Mouse (Mus musculus) hindbrain, postnatal 0 days (tissue): ENCODE data around the gene Prkcz. TPM values are rescaled to one million over a fixed set of nuclear protein-coding genes. Genes with fewer than 3 reads are reported as not detected.

Experiments used
- ATAC-seq: fragments of 200-750 bp; cut with Nextera tagmentation; 2 replicates; pipeline ENCODE4 v1.8.0; 2017; ENCODE audit warnings: mild to moderate bottlenecking, moderate TSS enrichment, moderate library complexity
- DNase-seq: peaks from one replicate; pipeline ENCODE4 v3.0.0-alpha.2; 2015; ENCODE audit warnings: low spot score
- H3K27ac ChIP-seq: fragments of 300-500 bp; sonication (generic); 2 replicates; pipeline ENCODE4 v1.5.1; 2014; ENCODE audit warnings: mild to moderate bottlenecking
- H3K27me3 ChIP-seq: fragments of 300-500 bp; sonication (generic); 2 replicates; pipeline ENCODE4 v1.6.1; 2014; ENCODE audit warnings: low read length, mixed read lengths; ENCODE audit not compliant: insufficient read depth
- H3K36me3 ChIP-seq: fragments of 300-500 bp; sonication (generic); 2 replicates; pipeline ENCODE4 v1.6.1; 2014; ENCODE audit warnings: low read length, mixed read lengths; ENCODE audit not compliant: insufficient read depth
- H3K4me1 ChIP-seq: fragments of 300-500 bp; sonication (generic); 2 replicates; pipeline ENCODE4 v1.6.1; 2014; ENCODE audit warnings: antibody characterized with exemption, low read length, mixed read lengths; ENCODE audit not compliant: insufficient read depth
- H3K4me2 ChIP-seq: fragments of 300-500 bp; sonication (generic); 2 replicates; pipeline ENCODE4 v1.6.1; 2014; ENCODE audit warnings: low read depth, mild to moderate bottlenecking, low read length, moderate library complexity, mixed read lengths
- H3K4me3 ChIP-seq: fragments of 300-500 bp; sonication (generic); 2 replicates; pipeline ENCODE4 v1.5.1; 2014; ENCODE audit warnings: low read length
- H3K9ac ChIP-seq: fragments of 300-500 bp; sonication (generic); replicated peaks from 2 replicates; pipeline ENCODE4 v1.6.1; 2014; ENCODE audit warnings: mild to moderate bottlenecking, low read length, moderate library complexity, mixed read lengths
- H3K9me3 ChIP-seq: fragments of 300-500 bp; sonication (generic); 2 replicates; pipeline ENCODE4 v1.6.1; 2016; ENCODE audit warnings: low read length, mixed read lengths
- CTCF ChIP-seq: IDR thresholded peaks from 2 replicates; pipeline ENCODE4 v1.5.1; 2016; ENCODE audit warnings: antibody characterized with exemption, control low read depth, low read depth
- WGBS: fragments of 180-500 bp; shearing (Covaris S2); extraction: QIAGEN DNeasy Blood & Tissue Kit; methylation state at CpG from one replicate; pipeline ENCODE4 v1.1.7; 2014; 5-methylcytosine and 5-hydroxymethylcytosine counted together
- polyA plus RNA-seq: library from polyadenylated mRNA; unstranded; fragments of >200 nt; fragmentation: Nextera tagmentation; extraction: Ambion mirVana; gene quantifications from 2 replicates; pipeline ENCODE4 v1.2.1, GENCODE M21; 2015
- total RNA-seq: library from RNA; depleted of rRNA; stranded (reverse); fragments of >200 nt; gene quantifications from 2 replicates; pipeline ENCODE4 v1.2.3, GENCODE M21; 2014

The Prkcz gene
- total and polyA plus RNA-seq, 2 experiments from 2014 or later, result 84.2 to 85.1 TPM

- Histone ChIP-seq H3K4me2 (peak overlapping the region; percentile 32), H3K9ac (peak overlapping the region; percentile 35; the same call in 1 of the 2 replicates), H3K4me3 (no peak overlapping the region), H3K27me3 (no peaks in the 10 kb centered on the region), H3K4me1 (peaks cover 32% of the 10 kb centered on the region), H3K27ac (peak overlapping the region; percentile 92), H3K36me3 (no peaks in the 10 kb centered on the region), H3K9me3 (no peaks in the 10 kb centered on the region)
- TF ChIP-seq CTCF, result no peak
- 51% methylated on average over 8 of the region's 8 CpGs for WGBS
- DNase-seq (no peak), ATAC-seq (no peak; the same call in none of the 2 replicates)
These were observed 126.5 kb downstream of the Prkcz start for GRCm38 (mm10) chr4:155234371-155235310.

- Histone ChIP-seq H3K27me3 (no peaks in the 10 kb centered on the region), H3K27ac (peak overlapping the region; percentile 92), H3K4me1 (peaks cover 32% of the 10 kb centered on the region), H3K4me2 (no peak overlapping the region), H3K9ac (0 out of 2 replicates have a peak overlapping the region, but pooled peaks have one; percentile 35), H3K9me3 (no peaks in the 10 kb centered on the region), H3K36me3 (no peaks in the 10 kb centered on the region), H3K4me3 (no peak overlapping the region)
- 0 out of 2 replicates have a peak, but pooled peaks have one; percentile 3 for TF ChIP-seq CTCF
- ATAC-seq (peak; percentile 52; the same call in 1 of the 2 replicates), DNase-seq (peak; percentile 59)
- WGBS, result 15% methylated on average over 10 of the region's 10 CpGs
These were observed 127.3 kb downstream of the Prkcz start for GRCm38 (mm10) chr4:155233878-155234277.

GRCm38 (mm10) chr4:155228461-155228860 lies 132.7 kb downstream of the Prkcz start:
- no peaks in the 10 kb centered on the region for H3K9me3 ChIP-seq
- TF ChIP-seq CTCF, result no peak
- no peaks in the 10 kb centered on the region for H3K27me3 ChIP-seq
- H3K27ac ChIP-seq, result no peak overlapping the region
- H3K4me2 ChIP-seq, result no peak overlapping the region
- no peak for ATAC-seq
- no peak for DNase-seq
- H3K36me3 ChIP-seq, result no peaks in the 10 kb centered on the region
- no peak overlapping the region for H3K4me3 ChIP-seq
- H3K4me1 ChIP-seq, result peaks cover 2% of the 10 kb centered on the region; the same call in 1 of the 2 replicates
- no peak overlapping the region for H3K9ac ChIP-seq
- 85% methylated on average over 5 of the region's 5 CpGs for WGBS

- 89% methylated on average over 4 of the region's 4 CpGs for WGBS
- DNase-seq, result no peak
- Histone ChIP-seq H3K36me3 (no peaks in the 10 kb centered on the region), H3K4me3 (no peak overlapping the region), H3K27ac (no peak overlapping the region), H3K9ac (no peak overlapping the region), H3K9me3 (no peaks in the 10 kb centered on the region), H3K4me2 (no peak overlapping the region), H3K27me3 (no peaks in the 10 kb centered on the region), H3K4me1 (no peaks in the 10 kb centered on the region; the same call in 1 of the 2 replicates)
- TF ChIP-seq CTCF, result no peak
- no peak for ATAC-seq
These were observed 133.2 kb downstream of the Prkcz start for GRCm38 (mm10) chr4:155227986-155228385.

- Histone ChIP-seq H3K4me3 (no peak overlapping the region), H3K4me1 (no peaks in the 10 kb centered on the region; the same call in 1 of the 2 replicates), H3K27ac (no peak overlapping the region), H3K9me3 (no peaks in the 10 kb centered on the region), H3K27me3 (no peaks in the 10 kb centered on the region), H3K4me2 (no peak overlapping the region), H3K9ac (no peak overlapping the region), H3K36me3 (no peaks in the 10 kb centered on the region)
- DNase-seq (no peak), ATAC-seq (no peak)
- no peak for TF ChIP-seq CTCF
- 80% methylated on average over 5 of the region's 5 CpGs for WGBS
These were observed 135.2 kb downstream of the Prkcz start for GRCm38 (mm10) chr4:155225918-155226317.

GRCm38 (mm10) chr4:155223594-155224528 lies 137.3 kb downstream of the Prkcz start:
- no peak for DNase-seq
- Histone ChIP-seq H3K4me3 (peak overlapping the region; percentile 83), H3K36me3 (no peaks in the 10 kb centered on the region), H3K27ac (peak overlapping the region; percentile 91), H3K9me3 (no peaks in the 10 kb centered on the region), H3K27me3 (no peaks in the 10 kb centered on the region), H3K9ac (peak overlapping the region; percentile 93), H3K4me1 (peaks cover 14% of the 10 kb centered on the region), H3K4me2 (peak overlapping the region; percentile 100)
- peak; percentile 1 for TF ChIP-seq CTCF
- WGBS, result 32% methylated on average over 20 of the region's 20 CpGs
- ATAC-seq, result no peak
